Mouse (Mus musculus) layer of hippocampus, adult 9-10 months (tissue): ENCODE results near the gene Lrrc15.

Source experiments
- DNase-seq: peaks from one replicate; pipeline ENCODE4 v3.0.0; 2022; ENCODE audit warnings: low spot score

Lrrc15 gene

DNA sequence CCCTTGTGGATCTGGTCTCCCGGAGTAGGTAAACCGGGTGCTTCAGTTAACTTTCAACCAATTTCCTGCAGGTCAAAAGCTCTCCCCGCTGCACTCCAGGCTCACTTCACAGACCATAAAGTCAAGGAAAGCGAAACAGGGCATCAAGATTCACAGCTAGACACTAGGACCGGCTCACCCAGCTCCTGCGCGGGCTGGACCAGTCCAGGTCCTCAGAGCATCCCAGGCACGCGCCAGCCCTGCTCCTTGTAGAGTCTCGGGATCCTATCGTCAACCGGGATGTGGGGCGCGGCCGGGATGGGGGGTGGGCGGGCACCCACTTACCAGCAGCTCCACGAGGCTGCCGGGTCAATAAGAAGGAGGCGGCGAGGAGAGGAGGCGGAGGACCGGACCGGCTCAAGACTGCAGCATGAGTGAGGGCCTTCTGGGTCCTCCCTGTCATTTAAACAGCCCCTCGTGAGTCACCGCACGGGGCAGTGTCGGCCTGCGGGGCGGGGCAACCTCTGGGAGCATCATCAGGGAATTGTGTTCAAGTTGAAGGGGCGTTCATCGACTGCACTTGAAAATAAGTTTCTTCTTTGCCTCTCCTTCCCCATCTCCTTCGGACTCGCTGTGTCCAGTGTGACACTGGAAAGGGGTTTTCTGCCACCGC, at the start of gene Lrrc15:
Lrrc15 (minus strand) TSS at position 413 of the 652 bp plus-strand sequence.
- no peak for DNase-seq

DNA sequence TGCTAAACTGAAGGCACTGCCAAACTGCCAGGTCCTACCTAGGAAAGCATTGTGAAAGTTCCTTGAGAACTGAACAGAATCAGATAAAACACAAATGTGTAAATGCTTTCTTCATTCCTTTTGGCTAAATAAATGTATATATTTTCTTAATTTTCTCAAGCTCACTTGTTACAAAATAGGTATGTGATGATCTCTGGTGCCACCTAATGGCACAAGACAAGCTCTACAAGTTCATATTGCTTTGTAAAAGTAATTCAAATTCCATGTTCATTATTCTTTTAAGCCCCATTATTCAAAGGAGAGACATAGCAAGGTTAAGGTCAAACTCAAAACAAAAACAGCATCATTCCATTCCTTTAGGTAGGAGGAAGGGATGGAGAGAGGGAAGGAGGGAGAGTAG, 31.2 kb upstream of the Lrrc15 start:
- no peak for DNase-seq

DNA sequence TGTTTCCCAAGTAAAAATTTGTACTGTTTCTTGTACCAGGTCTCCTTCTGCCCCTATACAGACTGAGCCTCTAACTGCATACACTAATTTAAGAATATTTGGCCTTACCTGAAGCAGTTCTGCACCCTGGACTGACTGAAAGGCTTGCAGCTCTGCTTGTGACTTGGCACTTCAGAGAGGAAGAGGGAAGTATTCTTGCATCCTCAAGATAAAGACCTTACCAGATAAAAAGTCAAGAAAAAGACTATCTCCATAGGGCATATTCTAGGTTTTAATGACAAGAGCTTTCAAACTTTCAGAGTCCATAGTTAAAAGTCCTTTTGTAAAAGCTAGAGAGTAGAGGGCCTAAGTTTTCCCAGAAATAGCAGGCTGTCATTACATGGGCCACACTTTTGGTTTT, 27.6 kb upstream of the Lrrc15 start, which contains the start of gene Gp5:
Gp5 (minus strand) TSS at position 133 of the 400 bp plus-strand sequence.
- DNase-seq = no peak

DNA sequence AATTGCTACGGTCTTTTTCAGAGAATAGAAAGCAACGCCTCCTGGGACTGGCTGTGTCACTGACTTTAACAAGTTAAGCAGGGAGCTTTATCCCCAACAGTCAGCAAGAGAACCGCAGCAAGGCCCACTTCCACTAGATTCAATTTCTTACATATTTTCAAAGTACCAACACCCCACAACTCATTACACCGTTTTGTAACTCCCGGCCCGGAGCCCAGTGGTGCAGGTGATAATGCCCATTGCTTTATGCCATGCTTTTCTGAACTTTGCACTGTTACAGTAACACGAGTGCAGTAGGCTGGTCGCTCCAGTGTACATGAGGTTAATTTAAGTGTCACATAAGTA, 27.1 kb upstream of the Lrrc15 start:
- DNase-seq = no peak

DNA sequence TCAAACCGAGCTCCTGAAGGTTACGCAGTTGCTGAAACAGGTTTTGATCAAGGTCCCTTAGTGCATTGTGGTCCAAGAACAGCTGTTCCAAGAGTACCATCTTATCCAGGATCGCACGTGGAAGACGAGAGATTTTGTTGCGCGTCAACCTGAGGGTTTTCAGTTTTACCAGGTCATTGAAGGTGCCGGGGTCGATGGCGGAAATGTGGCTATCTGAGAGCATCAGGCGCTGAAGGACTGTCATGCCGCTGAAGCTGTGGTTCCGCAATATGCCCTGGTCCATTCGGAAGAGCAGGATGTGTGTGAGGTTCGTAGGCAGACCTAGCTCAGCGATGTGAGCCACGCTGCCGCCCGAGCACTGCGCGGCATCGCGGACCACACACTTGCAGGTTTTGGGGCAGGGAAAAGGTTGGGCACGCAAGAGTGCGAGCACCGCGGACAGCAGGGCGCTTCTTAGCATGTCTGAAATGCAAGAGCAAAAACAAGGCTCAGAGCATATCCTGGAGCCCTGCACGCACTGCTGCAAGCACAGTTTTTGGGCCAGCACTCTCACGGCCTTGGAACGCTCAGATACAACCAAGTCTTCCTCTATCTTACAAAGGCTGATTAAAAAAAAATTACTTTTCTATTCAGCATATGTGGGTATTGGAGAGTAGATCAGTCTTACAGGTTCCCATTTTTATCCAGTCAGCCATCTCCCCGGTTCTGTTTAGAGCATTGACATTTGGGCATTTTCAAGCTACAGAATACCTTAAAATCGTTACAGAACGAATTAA, 26.5 kb upstream of the Lrrc15 start:
- DNase-seq = no peak

DNA sequence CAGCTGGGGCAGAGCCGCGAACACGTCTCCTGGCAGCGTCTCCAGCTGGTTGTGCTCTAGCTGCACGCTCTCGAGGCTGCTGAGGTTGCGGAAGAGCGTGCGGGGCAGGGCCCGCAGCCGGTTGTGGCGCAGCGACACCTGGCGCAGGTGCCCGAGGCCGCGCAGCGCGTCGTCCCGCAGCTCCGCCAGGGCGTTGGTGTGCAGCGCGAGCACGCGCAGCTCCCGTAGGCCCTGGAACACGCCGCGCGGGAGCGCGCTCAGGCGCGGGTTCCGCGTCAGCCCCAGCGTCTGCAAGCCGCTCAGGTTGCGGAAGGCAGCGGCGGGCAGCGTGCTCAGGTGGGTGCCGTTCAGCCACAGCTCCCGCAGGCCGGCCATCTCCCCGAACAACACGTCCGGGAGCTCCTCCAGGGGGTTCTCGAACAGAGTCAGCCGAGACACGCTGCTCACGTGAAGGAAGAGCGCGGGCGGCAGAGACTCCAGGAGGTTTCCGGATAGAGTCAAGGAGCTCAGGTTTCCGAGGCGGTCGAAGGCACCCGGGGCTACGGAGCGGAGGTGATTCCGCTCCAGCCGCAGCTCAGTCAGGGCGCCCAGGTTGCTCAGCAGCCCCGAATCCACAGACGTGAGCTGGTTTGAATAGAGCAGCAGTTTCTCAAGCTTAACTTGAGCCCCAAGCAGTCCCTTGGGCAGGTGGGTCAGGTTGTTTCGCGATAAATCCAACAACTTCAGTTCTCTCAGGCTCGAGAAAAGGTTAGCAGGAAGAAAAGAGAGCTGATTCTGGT, 25.7 kb upstream of the Lrrc15 start:
- no peak for DNase-seq

DNA sequence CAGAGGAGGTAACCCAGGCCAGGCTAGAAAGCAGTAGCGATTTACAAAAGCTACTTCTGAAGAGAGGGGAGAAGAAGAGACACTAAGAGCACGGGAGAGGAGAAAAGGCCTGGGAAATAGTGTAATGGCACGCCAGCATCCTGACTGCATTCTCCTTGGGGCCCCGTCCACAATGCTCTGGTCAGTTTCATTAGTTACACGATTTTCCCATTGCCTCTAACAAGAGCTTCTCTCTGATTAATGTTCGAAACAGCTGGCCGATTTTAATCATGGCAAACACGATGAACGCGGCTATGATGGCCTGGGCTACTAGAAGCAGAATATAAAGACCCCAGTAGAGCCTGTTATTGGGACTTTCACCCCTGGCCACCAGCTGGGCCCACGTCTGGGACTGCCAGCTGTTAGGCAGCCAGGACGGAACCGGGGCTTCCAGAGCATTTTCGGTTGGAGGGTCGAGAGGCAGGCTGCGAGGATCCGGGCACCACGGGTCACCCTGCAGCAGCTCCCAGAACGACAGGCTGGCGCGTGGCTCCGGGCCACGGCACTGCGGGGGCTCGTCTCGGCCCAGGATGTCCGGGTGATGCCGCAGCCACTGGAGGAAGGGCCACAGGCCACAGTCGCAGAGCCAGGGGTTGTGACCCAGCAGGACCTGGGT, 25.0 kb upstream of the Lrrc15 start:
- DNase-seq = no peak

DNA sequence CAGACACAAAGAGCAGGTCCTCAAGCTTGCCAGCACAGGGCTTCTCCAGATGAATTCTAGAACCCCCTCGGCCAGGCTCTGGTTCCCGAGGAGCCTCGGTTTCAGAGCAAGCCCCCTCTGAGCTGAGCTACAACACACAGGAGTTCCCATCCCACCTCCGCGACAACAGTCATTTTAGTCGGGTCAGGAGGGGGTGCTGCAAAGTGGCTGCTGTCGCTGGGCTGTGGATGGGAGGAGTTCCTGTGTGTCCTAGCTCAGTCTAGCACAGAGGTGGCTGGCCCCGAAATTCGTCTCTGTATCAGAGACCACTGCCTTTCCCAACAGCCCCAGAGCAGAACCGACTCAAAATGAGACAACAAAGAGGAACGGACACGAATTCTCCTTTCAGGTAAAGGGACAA, 24.2 kb upstream of the Lrrc15 start:
- no peak for DNase-seq

DNA sequence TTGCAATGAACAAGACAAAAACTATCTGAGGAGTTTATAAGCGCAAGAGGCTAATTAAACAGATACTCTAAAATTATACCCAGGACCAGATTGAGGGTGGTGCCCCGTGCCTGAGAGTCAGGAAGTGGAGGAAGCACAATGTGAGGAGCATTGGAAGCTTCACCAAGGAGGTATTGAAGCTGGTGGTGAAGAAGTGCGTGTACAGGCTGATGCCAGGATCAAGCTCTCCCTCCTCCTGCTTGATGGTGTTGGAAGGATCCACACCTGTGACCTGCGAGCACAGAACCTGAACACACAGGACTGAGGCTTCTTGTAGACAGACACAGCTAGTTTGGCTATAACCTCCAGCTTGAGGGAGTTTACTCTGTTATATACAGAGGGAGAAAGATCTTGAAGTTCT, 23.0 kb upstream of the Lrrc15 start:
- DNase-seq = no peak

DNA sequence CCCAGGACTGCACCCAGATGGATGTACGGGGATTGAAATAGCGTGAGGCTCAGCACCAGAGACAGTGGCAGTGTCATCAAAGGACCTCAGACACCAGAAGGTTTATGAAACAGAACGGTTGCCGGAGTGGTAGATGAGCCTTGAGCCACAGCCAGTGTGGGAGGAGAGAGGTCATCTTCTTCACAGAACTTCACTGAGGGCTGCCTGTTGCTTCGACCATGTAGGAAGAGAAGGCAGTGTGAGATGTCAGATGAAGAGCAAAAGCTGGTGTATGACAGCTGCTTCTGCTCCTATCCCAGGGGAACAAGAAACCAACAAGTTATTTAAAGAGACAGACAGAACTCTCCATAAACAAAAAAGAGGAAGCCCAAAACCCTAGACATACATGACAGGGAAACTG, 21.2 kb upstream of the Lrrc15 start:
- DNase-seq = no peak

DNA sequence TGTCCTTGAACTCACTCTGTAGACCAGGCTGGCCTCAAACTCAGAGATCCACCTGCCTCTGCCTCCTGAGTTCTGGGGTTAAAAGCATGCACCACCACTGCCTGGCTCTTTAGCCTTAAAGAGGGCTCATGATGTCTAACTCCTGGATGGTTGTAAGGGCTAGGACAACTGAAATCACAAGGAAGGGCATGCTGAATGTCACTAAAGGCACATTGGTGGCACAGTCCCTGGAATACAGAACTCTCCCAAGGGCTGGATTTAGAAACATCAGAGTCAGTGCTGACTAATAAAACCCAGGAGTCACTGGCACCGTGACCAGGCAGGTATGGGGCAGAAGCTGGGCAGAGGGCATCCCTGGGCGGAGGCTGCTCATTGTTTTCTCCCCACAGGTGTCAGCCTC, 20.4 kb upstream of the Lrrc15 start:
- DNase-seq = no peak

DNA sequence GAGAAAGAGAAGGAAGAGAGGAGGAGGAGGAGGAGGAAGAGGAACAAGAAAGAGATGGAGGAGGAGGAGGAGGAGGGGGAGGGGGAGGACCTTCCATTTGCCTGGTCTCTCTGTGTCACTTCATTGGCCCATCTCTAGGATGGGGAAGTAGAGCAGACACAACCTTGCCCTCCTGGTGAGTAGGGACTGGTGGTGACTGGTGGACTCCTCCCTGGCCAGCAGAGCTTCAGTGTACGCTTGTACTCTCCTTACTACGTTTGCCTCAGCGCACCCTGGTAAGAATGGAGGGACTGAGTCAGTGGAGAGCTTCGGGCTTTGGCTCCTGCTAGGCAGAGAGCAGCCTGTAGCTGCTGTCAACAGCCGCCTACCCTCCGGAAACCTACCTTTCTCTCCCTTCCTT, 19.6 kb upstream of the Lrrc15 start:
- no peak for DNase-seq

DNA sequence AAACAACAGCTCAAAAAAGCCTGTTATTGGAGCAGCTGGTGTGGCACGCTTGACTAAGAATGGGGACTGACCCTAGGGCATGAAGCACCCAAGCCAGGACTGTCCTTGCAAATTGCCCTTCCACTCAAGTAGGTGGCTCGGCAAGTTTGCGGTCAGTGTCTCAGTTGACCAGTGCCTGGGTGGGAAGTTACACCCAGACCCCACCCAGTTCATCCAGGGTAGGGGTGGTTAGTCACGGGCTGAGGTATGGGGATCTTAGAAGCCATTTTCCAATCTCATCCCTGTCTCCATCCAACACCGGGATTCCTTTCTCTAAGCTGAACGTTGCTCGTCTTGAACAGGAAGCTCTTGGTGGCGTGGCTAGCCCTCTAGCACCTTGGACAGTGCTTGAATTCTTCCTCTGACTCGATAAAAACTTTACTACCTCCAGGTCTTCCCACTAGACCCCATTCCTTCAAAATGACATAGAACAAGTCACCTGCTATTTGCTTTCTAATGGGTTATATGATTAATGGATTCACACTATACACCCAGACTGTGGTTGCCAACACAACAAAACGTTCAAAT, 16.7 kb upstream of the Lrrc15 start:
- DNase-seq = no peak

DNA sequence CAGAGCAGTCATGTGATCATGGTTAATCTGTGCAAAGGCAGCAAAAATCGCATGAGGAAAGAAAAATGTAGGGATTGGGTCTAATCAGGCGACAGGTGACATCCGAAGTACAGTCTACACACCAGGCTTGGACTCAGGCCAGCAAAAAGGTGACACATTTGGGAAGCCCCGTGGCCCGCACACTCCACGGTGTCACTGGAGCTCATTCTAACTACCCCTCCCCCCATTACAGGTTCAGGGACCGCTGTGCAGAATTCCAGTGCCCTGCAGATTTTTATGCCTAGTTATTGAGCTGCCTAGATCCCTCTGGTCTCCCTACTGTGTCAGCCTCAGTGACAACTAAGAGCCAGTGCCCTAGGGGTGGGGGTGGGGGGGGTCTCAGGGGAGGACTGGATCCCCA, 14.4 kb upstream of the Lrrc15 start:
- no peak for DNase-seq

DNA sequence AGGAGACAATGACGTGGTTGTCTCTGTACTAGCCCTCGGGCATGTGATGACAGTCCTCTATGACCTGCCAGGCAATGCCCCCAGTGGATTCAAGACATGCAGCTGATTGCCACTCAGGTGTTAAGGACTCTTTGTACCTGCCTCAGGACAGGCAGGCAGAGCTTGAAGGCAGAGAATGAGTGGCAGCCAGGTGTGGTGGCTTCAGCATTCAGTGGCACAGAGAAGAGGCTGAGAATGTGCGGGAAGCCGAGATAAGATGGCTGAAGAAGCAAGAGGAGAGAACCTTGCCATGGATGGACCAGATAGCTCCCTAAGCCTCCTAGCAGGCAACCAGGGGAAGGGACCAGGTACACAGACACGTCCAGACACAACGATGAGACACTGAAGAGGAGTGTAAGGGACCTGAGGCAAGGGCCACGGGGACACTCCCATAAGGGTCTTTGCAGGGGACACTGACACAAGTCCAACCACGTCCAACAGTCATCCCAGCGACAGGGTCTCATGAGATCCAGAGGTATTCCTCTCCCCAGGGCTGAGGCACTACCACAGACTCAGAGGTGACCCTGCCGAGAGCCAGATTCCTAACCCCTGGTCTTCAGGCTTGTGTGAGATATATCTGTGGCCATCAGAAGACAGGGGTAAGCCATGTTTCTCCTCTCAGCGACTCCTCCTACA, 13.7 kb upstream of the Lrrc15 start:
- no peak for DNase-seq

DNA sequence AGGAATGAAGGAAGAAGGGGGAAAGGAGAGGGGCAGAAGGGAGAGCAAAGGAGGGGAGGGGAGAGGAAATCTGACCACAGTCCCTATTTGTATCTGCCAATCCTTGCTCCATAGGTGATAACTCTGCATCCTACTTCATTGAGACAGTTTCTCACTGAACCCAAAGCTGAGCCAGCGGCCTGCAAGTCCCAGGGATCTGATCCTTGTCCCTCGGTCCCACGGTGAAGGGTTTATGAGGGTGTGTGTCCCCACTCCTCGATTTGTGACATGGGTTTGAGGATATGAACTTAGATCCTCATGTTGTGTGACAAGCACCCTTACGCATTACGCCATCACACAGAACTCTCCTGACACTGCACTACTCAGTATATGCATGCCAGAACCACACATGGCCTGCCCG, 12.1 kb upstream of the Lrrc15 start:
- DNase-seq = no peak

DNA sequence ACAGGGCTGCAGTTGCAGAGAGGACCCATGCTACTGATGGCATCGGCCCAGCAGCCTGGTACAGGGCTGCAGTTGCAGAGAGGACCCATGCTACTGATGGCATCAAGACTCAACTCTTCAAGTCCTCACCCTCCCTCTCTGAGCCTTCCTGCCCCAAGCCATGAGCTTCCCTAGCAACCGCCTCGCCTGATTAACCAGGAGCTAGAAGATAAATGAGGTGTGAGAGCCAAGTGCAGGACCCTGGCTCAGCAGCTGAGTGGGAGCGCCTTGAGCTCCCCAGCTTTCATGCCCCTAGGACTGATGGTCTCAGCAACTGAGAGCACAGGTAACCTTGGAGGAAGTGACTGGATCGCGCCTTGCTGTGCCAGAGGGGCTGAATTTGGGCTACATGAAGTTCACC, 7.4 kb upstream of the Lrrc15 start:
- no peak for DNase-seq

DNA sequence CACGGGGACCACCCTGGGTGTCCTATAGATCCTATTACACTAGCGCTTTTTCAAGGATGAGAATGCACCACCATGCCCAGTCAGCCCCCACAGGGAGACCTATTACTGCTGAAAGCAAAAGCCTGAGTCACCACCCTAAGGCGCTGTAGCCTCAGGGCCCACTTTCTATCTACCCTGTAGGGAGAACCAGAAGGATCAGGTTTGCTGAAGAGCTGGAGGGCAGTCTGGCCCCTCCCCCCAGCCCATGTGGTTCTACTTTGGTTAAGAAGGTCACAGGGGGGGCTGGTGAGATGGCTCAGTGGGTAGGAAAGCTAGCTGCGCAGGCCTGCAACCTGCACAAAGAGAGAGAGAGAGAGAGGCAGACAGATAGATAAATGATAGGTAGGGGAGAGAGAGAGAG, 2.6 kb upstream of the Lrrc15 start:
- DNase-seq = no peak

DNA sequence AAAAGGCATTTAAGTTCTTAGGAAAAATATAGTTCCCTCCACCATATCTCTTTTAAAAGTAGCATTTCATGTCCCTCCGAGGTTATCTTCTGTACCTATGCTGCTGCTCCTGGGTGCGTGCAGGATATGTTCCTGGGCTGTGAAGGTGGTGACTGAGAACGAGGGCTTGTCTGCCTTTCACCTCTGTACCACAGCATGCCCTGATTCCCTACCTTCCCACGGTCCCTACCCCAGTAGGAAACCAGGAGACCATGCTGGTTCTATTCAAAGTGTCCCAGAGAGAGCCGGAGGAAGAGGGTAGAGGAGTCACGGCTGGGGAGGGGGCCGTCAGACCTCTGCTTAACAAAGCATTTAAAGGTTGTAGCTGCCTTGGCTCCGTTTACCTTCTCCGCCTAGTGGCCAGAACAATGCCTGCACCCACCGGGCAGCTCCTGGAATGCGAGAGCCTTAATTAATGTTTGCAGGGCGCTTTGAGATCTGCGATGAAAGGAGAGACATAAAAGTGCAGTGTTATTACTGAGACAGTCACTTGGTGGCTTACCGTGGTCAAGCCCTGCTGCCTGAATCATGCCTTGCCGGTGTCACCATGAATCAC, 784 bp upstream of the Lrrc15 start:
- DNase-seq = no peak

DNA sequence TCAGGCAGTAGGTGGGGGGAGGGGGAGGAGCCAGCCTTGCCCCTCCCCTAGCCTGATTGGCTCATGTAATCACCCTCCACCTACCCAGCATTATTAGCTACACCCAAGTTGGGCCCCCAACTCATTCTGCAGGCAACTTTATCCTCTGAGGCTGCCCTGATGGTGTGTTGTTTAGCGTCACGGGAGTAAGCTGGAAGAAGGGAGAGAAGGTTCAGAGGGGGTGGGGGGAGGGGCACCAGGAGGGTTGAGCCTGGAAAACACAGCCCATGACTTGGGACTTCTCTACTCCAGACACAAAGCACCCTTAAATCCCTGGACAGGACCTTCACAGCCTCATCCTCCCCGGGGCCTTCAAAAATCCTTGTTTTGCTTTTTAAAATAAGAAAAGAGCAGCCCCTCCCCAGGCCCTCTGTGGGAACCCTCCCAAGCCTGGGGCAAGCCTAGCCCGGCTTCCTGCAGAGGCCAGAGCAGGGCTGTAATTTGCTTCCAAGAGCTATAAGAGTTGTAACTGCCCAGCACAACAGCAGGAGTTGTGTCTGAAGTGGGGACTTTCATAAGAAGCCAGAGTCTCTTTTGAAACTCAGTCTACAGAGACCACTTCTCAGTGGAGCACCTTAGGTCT, 2.3 kb downstream of the Lrrc15 start:
- DNase-seq = no peak

DNA sequence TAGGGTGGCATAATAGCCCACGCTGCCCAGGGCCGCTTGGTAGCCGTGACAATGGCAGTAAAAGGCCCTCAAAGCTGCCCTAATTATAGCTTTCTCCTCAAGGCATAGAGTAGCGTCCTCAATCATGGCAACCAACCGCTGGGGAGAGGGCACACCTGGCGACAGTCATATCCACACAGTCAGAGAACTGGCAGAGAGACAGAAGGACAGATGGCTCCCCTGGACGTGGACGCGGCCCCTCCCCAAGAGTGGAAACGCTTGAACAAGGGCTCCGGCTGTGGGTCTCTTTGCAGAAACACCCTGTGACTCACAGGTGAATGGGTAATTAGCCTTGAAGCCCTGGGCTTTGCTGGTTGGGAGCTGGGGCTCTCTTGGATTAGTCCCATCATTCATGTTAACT, 4.7 kb downstream of the Lrrc15 start:
- no peak for DNase-seq
